ENCODE assay signal across 22 mouse cellular contexts in the genomic region with DNA sequence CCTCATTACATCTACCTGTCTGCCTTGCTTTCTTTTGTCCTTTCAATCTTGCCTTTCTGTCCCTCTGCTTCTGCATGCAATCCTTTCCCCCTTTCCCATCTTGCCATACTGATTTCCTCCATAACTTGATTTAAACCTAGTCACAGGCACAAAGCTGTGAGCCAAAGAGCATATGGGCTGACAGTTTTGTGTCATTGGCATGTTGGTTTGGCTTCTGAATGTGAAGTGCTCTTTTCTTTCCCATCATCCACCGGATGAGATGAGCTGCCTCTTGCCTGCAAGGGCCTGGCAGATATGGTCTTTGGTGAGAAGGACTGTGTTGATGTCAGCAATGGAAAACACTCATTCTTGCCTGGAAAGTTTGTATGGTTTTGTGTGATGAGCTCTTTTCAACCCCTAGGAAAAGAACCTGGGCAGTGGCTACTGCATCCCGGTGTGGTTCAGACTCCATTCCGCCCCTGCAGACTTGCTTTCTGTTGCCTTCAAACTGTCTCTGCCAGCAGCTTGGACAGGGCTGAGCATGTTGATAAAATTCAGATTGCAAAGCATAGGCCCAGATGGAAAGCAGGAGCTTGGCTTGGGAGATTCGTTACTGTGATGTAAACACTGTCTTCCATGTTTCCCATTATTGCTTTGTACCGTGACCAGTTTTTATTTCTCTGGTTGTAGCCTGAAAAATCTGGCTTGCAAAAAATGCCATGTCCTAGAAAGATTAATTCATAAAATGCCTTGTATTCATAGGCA.
DNase-seq lines count a peak whose midpoint lies in the region; ATAC-seq lines count a peak whose summit lies in the region.
"Had no signal": no experiment of that assay in that cellular context is flagged by ENCODE, and none has a peak within 500 bp of the region (broad histone marks: within the 10 kb centered on the region; RNA-seq: fewer than 3 reads in every experiment).

No protein-coding gene starts in this region.

- peak; percentile 77 for ATAC-seq in forebrain, embryonic 16.5 days
- ATAC-seq in forebrain, embryonic 11.5 days (replicated peaks; ENCODE audit: low FRiP score), result no peak
- ATAC-seq: CD4-positive, CD25-positive, alpha-beta regulatory T cell, adult 4 months; hindbrain, embryonic 16.5 days; intestine, embryonic 15.5 days had no signal

- no peaks in the 10 kb centered on the region for H3K36me3 ChIP-seq in forebrain, embryonic 16.5 days (ENCODE audit: control insufficient read depth, insufficient read depth)
- no peaks in the 10 kb centered on the region for H3K36me3 ChIP-seq in forebrain, embryonic 11.5 days (ENCODE audit: control insufficient read depth, insufficient read depth, low read length)
- H3K36me3 ChIP-seq: heart, embryonic 12.5 days; heart, embryonic 15.5 days; hindbrain, embryonic 10.5 days; hindbrain, embryonic 13.5 days; intestine, embryonic 15.5 days had no signal

- no peaks in the 10 kb centered on the region for H3K27me3 ChIP-seq in forebrain, embryonic 16.5 days (replicated peaks; ENCODE audit: control insufficient read depth, insufficient read depth, low read length)
- H3K27me3 ChIP-seq in forebrain, embryonic 11.5 days (ENCODE audit: control insufficient read depth, insufficient read depth, low read length), result no peaks in the 10 kb centered on the region
- H3K27me3 ChIP-seq: heart, embryonic 12.5 days; heart, embryonic 15.5 days; hindbrain, embryonic 13.5 days; intestine, embryonic 15.5 days had no signal

- H3K9ac ChIP-seq in forebrain, embryonic 16.5 days (replicated peaks; ENCODE audit: low read depth, low read length), result no peak overlapping the region
- H3K9ac ChIP-seq in forebrain, embryonic 11.5 days (ENCODE audit: low read length), result no peak overlapping the region
- H3K9ac ChIP-seq: heart, embryonic 12.5 days; heart, embryonic 15.5 days; hindbrain, embryonic 13.5 days; intestine, embryonic 15.5 days had no signal

- no peak overlapping the region for H3K4me3 ChIP-seq in forebrain, embryonic 16.5 days (replicated peaks; ENCODE audit: low read length)
- H3K4me3 ChIP-seq in forebrain, embryonic 11.5 days (ENCODE audit: low read depth, low read length), result no peak overlapping the region
- H3K4me3 ChIP-seq: heart, embryonic 12.5 days; heart, embryonic 15.5 days; hindbrain, embryonic 10.5 days; hindbrain, embryonic 13.5 days; intestine, embryonic 15.5 days had no signal

- H3K4me2 ChIP-seq in forebrain, embryonic 16.5 days (ENCODE audit: low read length), result no peak overlapping the region
- no peak overlapping the region for H3K4me2 ChIP-seq in forebrain, embryonic 11.5 days (ENCODE audit: low read depth, low read length, severe bottlenecking)
- H3K4me2 ChIP-seq: heart, embryonic 12.5 days; heart, embryonic 15.5 days; hindbrain, embryonic 13.5 days; intestine, embryonic 15.5 days had no signal

- WGBS in forebrain, embryonic 16.5 days, result 64% methylated on average over 5 of the region's 5 CpGs
- 92% methylated on average over 5 of the region's 5 CpGs for WGBS in forebrain, embryonic 11.5 days

- peaks cover 4% of the 10 kb centered on the region for H3K4me1 ChIP-seq in forebrain, embryonic 16.5 days (replicated peaks; ENCODE audit: control insufficient read depth, insufficient read depth, low read length)
- no peaks in the 10 kb centered on the region for H3K4me1 ChIP-seq in forebrain, embryonic 11.5 days (replicated peaks; ENCODE audit: control insufficient read depth, insufficient read depth, low read length)
- H3K4me1 ChIP-seq: heart, embryonic 12.5 days; heart, embryonic 15.5 days; hindbrain, embryonic 10.5 days; hindbrain, embryonic 13.5 days; intestine, embryonic 15.5 days had no signal

- no peak for DNase-seq in forebrain, embryonic 11.5 days (ENCODE audit: low spot score)
- DNase-seq in layer of hippocampus, postnatal 14 days (ENCODE audit: low spot score in 2 of 2), result peak; percentile 29 to 66
- DNase-seq in layer of hippocampus, adult 9-10 months (ENCODE audit: low spot score), result no peak
- DNase-seq in brain, embryonic 18.5 days (ENCODE audit: low read depth, low spot score), result peak; percentile 45
- no peak for DNase-seq in liver
- DNase-seq: adrenal gland, adult 2 months; adrenal gland, postnatal 14 days; cerebellum, adult 18-20 months; cerebellum, adult 9-10 months; cerebellum, postnatal 14 days; gastrocnemius, postnatal 25 days; heart, adult 18-20 months; heart, postnatal 10 days; heart, postnatal 36 days had no signal

- peak overlapping the region; percentile 20; the same call in 1 of the 2 replicates for H3K27ac ChIP-seq in forebrain, embryonic 16.5 days (ENCODE audit: low read length)
- no peak overlapping the region for H3K27ac ChIP-seq in forebrain, embryonic 11.5 days (ENCODE audit: low read depth, low read length)
- H3K27ac ChIP-seq: heart, embryonic 15.5 days; hindbrain, embryonic 10.5 days; hindbrain, embryonic 13.5 days; intestine, embryonic 15.5 days had no signal

- H3K9me3 ChIP-seq in forebrain, embryonic 16.5 days (ENCODE audit: control insufficient read depth, low read length), result no peaks in the 10 kb centered on the region
- no peaks in the 10 kb centered on the region for H3K9me3 ChIP-seq in forebrain, embryonic 11.5 days (ENCODE audit: control insufficient read depth, low read length)
- H3K9me3 ChIP-seq: heart, embryonic 12.5 days; heart, embryonic 15.5 days; hindbrain, embryonic 10.5 days; hindbrain, embryonic 13.5 days; intestine, embryonic 15.5 days had no signal

Comparison
In these comparisons a context has a peak if more than half of its experiments do, and no peak if none do; other contexts are left out.
1. DNase-seq: peak in layer of hippocampus, postnatal 14 days (2 of 2) and brain, embryonic 18.5 days (single experiment); none in forebrain, embryonic 11.5 days (single experiment), layer of hippocampus, adult 9-10 months (single experiment) and liver (single experiment).